Mouse (Mus musculus): ENCODE data around the gene Hacl1.

Gene Hacl1

DNA sequence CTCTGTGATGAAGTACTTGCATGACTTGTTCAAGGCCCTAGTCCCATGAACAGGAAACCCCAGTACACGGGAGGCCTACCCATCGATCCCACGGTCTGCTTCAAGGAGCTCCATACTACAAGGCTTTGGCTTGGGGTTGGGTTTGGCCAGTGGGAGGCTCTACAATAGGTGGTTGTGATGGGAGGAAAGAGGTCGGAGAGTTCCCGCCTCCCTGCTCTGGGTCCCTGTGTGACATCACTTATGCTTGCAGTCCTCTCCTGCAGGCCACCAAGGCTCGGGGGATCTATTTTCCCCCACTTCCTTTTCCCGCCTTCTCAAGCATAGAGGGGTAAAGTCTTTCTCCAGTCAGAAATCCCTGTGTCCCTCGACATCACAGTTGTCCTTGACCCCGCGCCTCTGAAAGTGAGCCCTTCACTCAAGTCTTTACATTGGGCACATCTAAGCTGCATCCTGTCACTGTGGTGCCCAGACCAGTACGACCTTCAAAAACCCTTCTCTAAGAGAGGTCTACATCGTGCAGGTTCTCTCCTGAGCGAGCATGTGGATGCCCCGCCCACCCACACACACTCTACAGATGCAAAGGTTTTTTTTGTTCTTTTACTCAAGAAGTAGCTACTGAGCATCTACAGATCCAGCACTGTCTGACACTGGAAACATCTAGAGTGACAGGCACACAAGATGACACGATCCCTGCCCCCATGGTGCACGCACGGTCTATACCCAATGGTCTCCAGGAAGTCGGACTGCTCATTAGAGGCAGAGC lies 66.0 kb downstream of the Hacl1 start:
- no peak for DNase-seq (ENCODE audit: low spot score in 2 of 2)

GRCm38 (mm10) chr14:31572561-31573175 lies 68.4 kb downstream of the Hacl1 start:
- peak; percentile 60 to 82 for DNase-seq (ENCODE audit: low spot score in 2 of 2)

GRCm38 (mm10) chr14:31571419-31571818 lies 69.7 kb downstream of the Hacl1 start:
- no peak for DNase-seq (ENCODE audit: low spot score in 2 of 2)

DNA sequence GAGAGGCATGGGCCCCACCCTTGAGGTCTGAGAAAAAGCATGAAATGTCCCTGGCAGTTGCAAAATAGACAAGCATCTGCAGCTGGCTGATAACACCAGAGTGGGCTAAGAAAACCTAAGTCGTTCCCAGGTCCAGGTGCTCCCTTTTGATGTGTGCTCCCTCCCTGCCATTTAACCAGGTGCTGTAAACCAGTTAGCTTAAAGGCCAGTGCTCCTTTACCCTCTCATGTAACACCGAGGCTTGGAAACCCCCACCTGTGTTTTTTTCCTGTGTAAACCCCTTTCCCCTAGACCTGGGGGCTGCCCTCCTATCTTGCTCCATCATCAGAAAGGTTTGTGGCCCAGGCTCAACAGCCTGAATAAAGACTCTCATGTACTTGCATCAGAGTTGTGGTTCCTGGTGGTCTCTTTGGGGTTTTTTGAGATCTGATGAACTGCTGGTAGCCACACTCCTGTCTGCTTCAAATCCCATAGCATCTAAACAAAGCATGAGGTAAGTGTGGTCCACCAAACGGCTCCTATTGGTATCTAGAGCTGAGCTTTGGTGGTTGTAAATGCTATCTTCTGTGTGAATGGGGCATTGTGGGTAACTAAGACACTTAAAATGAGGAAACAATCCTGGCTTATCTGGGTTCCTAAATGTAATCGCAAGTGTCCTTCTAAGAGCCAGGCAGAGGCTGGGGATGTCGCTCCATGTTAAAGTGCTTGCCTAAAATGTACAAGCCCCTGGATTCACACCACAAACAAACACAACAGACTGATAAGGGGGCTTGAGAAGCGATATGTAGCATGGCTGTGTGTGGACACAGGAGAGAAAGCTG lies 70.7 kb downstream of the Hacl1 start:
- no peak for DNase-seq (ENCODE audit: low spot score in 2 of 2)

DNA sequence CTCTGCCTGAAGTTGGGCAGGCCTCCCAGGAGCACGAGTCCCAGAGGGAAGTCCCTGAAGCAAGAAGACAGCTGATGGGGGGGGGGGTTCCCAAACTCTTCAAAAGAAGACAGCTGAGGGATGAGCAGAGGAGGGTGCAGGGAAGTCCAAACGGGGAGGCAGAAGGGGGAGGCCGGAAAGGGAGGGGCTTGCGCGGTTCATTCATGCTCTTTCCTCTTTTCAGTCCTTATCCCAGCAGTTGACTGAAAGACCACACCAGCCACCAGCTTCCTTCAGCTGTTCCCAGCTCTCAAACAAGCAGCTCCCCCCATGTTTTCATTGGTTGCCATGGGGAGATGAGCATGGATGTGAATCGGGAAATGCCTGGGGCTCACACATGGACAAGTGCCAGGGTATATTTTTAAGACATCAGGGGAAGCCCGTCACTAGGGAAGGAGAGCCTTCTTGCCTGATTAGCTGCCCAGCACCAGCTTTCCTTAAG lies 71.9 kb downstream of the Hacl1 start:
- peak; percentile 52 to 82 for DNase-seq (ENCODE audit: low spot score in 2 of 2)

- DNase-seq (ENCODE audit: low spot score in 2 of 2): no peak
Measured at GRCm38 (mm10) chr14:31565478-31566212, 75.4 kb downstream of the Hacl1 start.

DNA sequence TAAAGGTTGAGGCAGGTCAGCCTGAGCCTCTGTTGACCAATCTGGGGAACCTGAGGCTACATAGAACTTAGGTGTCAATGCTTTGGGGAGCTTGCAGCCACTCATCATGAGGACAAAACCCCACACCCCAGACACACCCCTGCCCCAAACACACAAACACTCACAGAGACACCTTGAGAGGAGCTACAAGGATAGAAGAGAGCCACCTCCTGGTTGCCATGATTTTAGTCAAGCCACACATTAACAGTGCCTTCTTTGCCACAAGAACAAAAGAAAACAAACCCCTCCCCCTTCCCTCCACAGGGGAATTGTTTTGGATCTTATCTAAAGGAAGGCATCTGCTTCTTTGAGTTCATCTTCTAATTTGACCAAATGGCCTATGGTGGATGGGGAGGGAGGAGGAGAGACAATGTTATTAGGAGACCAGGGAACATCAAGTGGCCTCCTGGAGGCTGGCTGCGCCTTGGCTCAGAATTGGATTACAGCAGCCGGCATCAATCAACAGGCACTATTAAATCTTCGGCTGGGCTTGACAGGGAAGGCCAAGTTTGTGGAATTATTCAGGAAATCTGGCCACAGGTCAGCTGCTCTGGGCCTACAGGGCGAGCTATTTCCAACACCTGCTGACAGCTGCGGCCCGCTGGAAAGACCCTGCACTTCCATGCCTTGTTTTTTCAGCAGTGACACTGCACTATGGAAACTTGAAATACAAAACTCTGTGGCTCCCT lies 76.5 kb downstream of the Hacl1 start:
- DNase-seq (ENCODE audit: low spot score in 2 of 2): no peak

DNA sequence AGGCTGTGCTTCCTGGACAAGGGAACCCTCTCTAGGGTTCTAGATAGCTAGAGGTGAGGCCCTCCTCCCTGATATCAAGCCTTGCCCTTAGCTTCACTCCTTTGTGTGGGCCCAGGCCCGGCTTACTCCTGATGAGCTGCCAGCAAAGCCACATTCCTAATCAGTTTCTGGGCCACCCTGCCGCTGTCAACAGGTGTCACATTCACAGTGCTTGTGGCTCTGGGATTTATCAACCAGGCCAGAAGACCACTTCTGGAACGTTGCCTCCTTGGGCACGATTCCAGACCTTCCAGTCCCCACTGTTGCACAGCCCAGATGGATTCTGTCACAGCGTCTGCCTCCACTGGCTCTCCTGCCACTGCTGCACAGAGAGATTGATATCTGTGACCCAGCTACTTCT lies 80.2 kb downstream of the Hacl1 start:
- DNase-seq (ENCODE audit: low spot score in 2 of 2): no peak

- no peak for DNase-seq (ENCODE audit: low spot score in 2 of 2)
Measured at GRCm38 (mm10) chr14:31559216-31559615, 81.9 kb downstream of the Hacl1 start.

GRCm38 (mm10) chr14:31557784-31558183 lies 83.3 kb downstream of the Hacl1 start:
- DNase-seq (ENCODE audit: low spot score in 2 of 2): no peak

- DNase-seq (ENCODE audit: low spot score in 2 of 2): no peak
Measured at GRCm38 (mm10) chr14:31557273-31557672, 83.8 kb downstream of the Hacl1 start.

GRCm38 (mm10) chr14:31556526-31557260 lies 84.4 kb downstream of the Hacl1 start:
- no peak for DNase-seq (ENCODE audit: low spot score in 2 of 2)

DNA sequence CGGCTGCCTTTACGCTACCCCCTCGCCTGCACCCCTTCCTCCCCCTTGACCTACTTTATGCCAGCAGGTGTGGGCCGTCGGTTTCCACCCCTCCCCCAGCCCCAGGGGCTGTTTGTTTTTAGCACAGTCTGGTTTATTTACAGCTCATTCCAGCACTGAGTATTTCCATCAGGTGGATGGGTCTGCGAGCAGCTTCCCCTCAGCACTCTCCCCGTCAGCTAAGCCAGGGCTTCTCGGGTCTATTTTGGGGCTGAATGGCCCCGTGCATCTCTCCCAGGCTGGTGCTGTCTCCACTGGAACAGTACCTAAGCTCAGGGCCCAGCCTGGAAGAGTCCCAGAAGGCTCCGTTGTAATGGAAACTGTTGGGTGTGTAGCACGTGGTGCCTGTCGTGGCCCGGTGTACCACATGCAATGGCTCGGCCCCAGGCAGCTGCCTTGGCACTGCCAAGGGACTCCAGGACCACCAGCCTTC lies 85.1 kb downstream of the Hacl1 start:
- DNase-seq (ENCODE audit: low spot score in 2 of 2): no peak

GRCm38 (mm10) chr14:31555021-31555420 lies 86.1 kb downstream of the Hacl1 start:
- no peak for DNase-seq (ENCODE audit: low spot score in 2 of 2)

Data from right cerebral cortex, postnatal 10 days (tissue).